Mouse (Mus musculus): ENCODE results near the gene Stap1.

Gene Stap1

DNA sequence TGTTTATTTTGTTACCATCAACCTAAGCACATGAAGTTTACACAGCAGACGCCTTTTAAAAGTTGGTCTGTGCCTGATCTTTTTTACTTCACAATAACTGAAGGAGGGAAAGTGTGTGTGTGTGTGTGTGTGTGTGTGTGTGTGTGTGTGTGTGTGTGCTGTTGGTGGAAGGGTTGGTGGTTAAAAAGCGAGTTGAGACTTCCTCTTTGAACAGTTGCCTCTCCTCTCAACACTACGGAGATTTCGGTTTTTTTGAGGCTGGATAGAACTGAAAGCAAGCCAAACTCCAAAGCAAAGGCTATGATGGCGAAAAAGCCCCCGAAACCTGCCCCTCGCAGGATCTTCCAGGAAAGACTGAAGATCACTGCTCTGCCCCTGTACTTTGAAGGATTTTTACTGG lies at the start of gene Stap1:
Gene Stap1 (plus strand): TSS at position 209 of the 400 bp plus-strand sequence.
- no peak for DNase-seq (ENCODE audit: low spot score)

DNA sequence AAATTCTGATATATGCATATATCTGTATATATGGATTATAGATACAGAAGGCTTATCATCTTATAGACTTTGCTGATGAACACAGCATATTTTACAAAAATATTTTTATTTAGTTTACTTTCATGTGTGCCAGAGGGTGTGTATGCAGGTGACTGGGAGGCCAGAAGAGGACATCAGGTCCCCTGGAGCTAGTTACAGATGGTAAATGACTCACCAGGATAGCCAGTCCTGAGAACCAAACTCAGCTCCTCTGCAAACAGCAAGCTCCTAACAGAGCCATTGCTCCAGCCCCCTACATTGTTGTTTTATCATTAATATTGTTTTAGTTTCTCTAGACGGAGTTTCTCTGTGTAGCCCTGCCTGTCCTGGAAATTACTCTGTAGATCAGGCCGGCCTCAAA lies 41.7 kb upstream of the Stap1 start:
- DNase-seq (ENCODE audit: low spot score) = no peak

DNA sequence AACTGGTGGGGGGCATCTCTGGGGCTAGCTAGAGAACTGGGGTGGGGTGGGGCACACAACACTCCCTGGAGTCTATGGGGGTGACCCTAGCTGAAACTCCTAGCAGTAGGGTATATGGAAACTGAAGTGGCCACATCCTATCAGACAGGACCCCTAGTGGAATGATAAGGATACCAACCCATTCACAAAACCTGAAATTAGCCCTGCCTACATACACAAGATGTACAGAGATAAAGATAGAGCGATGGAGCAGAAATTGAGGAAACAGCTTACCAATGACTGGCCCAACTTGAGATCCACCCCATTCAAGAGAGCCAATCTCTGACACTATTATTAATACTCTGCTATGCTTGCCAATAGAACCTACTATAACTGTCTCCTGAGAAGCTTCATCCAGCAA lies 8.0 kb upstream of the Stap1 start:
- DNase-seq (ENCODE audit: low spot score) = no peak

DNA sequence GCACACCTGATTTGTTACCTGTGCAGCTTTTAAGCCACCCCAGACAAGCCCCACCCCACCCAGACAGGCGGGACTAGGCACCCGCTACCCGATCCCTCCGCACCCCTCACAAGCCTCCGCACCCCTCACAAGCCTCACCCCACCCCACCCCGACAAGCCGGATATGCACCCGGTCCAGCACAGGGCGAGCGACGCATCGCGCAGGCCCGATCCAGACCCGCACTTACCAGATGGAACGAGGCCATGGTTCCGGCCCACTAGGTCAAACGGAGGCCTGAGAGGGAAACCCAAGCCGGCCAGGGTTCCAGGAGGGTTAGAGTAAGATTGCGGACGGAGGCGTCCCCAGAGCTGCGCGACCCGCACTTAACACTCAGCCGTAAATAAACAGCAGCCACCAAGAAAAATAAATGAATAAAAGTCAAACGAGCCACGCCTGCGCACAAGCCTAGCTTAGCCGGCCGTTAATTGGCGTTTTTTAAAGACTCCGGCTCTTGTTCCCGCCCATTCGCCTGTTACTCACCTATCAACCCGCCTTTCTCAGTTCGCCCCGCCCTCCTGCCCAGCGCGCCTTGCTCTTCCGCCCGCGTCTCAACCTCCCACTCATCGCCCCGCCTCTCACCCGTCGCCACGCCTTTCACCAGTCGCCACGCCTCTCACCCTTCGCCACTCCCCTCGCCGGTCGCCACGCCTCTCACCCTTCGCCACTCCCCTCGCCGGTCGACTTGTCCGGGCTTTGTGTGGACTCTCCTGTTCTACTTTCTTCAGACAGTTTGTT lies 6.3 kb upstream of the Stap1 start, which contains the start of gene Cenpc1:
Gene Cenpc1 (minus strand): TSS at position 483 of the 775 bp plus-strand sequence.
- DNase-seq (ENCODE audit: low spot score) = peak; percentile 92

DNA sequence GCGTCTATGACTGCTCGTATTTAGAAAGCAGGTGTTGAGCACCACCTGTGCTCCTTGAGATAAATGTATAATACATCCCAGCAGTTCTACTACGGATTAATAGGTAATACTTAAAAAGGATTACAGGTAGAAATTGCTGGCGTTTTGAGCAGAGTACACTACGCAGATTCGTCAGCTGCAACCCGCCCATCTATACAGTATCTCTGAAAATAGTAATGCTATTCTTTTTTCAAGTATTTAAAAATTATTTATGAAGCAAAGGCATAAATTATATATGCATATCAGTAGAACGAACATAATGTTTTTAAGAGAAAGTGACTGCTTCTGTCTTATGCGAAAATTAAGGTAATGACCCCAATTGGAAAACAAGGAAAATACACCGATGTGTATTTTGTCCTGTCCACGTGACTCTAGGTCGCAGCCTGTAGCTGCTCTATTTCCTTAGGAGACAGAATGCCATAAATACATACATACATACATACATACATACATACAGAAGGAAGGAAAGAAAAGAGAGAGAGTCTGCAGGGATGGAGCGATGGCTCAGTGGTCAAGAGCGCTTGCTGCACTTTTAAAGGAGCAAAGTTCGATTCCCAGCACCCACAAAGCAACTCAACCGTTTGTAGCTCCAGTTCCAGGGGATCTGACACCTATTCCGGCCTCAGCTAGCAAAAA lies 5.5 kb upstream of the Stap1 start:
- DNase-seq (ENCODE audit: low spot score) = no peak

DNA sequence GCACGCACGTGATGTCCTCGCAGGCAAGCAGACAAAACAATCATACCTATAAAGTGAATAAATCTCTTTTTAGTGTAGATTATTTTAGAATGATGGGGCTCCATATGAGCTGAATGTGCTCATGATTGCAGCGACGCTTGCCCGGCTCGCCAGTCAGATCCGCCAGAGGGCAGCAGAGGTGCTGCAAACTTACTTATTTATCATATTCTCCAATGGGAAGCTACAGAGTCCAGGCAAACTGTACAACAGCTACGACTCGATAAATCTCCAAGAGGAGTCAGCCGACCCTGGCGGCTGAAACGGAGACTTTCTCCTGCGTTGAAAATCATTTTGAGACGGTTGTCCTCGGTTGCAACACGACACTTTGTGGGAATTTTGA lies 5.0 kb upstream of the Stap1 start:
- peak; percentile 39 for DNase-seq (ENCODE audit: low spot score)

DNA sequence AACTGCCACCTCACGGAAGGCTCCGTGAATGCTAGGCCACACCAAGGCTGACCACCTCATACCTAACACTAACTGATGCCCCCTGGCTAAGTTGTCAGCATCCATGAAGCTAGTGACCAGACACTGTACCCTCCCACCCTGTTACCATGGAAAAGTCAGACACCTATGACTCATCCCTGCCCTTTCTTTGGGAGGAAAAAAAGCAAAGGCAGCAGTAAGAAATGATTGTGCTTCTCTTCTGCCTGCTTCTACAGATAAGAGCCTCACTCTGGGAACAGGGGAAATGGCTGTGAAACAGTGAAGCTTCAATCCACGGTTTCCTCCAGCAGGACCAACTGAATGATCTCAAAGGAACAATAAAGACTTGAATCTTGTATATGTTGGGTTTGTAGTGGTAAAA lies 3.1 kb upstream of the Stap1 start:
- no peak for DNase-seq (ENCODE audit: low spot score)

DNA sequence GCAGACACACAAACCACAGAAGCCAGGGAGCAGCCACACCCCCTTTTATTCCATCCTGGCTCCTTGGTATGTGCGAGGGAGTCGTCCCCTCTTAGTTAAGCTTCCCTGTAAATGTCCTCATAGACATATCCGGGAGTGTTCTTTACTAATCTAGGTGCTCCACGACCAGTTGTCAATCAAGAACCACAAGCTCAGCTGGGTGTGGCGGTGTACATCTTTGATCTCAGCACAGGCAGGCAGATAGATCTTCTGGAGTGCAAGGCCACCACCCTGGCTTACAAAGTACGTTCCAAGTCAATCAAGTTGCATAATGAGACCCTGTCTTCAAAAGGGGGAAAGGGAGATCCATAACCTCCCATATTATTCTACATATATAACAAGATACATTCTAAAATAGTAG lies 2.4 kb upstream of the Stap1 start:
- no peak for DNase-seq (ENCODE audit: low spot score)

DNA sequence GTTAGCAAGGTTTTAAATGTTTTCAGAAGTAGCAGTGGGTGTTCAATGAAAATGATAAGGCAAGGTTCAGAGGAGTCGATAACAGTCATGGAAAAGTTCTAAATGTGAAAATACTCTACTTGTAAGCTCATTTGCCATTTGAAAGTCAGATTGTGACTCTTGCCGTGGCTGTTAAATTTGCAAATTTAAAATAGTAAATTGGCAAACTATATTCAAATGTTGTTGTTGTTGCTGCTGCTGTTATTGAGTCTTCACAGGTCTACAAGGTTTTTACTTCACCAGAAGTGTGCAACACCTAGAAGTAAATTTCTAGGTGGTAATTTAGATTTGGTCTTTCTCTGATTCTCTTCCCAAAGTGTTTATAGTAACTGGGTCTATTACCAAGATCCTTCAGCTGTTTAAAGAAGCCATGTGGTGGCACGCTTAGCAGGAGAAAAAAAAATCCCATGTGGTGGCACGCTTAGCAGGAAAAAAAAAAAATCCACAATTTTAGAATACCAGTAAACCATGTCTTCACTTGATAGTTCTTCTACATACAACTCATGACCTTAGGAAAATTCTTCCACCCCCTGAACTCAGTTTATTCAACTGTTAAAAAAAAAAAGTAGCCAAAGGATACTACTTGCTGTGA lies 1.3 kb downstream of the Stap1 start:
- DNase-seq (ENCODE audit: low spot score) = no peak

DNA sequence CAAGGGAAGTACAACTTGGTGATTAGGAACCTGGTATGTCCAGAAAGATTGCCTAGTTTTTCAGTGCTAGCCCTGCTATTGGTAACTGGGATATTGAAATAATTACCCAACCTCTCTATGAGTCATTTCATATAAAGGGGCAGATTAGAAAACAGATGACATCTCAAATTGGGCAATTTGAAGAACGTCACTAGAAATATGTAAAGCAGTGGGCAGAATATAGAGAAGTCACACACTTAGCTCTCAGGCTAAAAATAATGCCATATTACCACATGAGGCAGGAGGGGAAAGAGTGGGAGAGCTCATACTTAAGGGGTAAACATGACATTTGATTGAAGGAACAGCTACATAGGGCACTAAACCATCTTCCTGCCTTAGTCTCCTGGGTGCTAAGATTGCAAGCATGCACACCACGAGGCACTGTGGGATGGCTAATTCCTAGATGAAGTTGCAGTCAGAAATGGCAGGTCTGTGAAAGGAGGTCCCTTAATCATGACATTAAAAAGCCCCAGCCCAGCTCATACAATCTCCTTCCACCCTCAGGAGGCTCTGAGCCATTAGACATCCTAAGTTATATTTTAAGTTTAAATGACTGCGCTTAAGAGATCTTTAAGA lies 7.3 kb downstream of the Stap1 start:
- DNase-seq (ENCODE audit: low spot score) = no peak

DNA sequence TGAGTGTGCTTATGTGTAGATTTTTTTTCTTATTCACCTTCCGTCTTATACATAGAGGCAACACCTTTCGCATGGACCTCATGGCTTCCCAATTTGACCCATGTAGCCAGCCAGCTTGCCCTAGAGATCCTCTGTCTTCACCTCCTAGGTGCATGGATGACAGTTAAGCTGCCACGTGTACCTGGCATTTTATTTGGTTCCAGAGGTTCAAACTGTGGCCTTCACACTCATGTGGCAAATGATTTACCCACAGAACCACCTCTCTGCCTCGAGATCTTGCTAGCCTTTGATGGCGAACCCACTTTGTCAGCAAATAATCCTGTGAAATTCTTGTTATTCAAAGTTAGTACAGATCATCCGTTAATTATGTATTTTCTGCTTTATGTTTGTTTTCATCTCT lies 12.4 kb downstream of the Stap1 start:
- no peak for DNase-seq (ENCODE audit: low spot score)

DNA sequence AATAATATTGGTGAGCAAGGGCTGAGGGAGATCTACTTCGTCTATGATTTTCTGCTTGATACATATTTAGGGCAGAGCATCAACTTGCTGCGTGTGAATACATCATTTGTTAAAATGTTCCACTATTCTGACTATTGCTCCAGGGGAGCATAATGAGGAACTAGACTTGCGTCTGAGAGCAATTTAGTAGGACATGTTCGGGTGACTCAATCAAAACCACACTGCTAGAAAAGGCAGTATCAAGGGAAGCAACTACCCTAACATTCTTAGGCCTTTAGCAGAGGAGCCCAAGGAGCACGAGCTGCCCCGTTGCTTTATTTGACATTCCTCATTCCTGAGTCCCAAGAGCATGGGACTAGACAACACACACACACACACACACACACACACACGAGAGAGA lies 13.4 kb downstream of the Stap1 start:
- no peak for DNase-seq (ENCODE audit: low spot score)

DNA sequence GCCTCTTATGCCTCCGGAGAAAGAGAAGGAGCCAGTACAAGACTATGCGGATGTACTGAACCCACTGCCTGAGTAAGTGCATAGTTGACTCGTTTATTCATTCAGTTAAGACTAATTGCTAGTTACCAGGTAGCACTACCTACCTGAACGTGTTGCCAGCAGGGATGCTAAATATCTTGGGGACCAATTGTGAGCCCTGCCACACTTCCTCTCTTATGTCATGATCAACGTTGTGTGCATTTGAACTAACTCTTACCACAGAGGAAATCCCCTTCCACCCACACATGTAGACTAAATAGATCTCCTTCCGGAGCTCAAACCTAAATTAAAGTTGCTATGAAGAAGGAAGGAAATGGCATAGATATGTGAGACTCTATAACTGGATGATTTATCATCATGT lies 15.2 kb downstream of the Stap1 start:
- no peak for DNase-seq (ENCODE audit: low spot score)

DNA sequence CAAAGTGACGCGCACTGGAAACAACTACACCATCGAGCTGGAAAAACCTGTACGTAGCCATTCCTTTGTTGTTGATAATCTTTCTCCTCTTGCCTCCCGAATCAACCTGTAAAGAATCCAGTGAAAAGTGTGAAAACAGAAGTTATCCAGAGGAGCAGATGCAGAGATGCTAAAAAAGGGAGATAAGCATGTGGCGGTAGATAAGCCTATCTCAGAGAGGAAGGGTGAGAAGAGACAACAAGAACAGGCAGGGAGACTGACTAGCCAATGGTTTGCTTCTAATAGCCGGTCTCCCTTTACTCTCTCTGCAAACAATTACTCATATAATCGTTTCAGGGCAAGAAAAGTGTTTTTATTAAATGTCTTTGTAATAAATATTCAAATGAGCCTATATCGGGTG lies 23.2 kb downstream of the Stap1 start:
- no peak for DNase-seq (ENCODE audit: low spot score)

DNA sequence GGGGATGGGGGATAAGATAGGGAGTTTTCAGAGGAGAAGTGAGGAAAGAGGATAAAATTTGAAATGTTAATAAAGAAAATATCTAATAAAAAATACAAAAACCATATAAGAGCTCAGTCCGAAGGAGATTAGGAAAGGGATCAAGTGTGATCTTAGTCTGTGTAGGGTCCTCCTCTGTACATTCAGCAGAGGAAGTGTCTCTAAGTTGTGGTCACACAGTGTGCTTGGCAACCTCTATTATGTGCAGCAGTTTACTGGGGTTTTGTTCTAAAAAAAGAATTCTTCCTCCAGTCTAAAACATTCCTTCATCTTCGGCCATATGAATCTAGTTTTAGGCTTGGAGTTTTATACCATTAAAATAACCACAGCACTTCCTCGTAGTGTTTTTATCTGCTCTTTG lies 27.4 kb downstream of the Stap1 start:
- no peak for DNase-seq (ENCODE audit: low spot score)

DNA sequence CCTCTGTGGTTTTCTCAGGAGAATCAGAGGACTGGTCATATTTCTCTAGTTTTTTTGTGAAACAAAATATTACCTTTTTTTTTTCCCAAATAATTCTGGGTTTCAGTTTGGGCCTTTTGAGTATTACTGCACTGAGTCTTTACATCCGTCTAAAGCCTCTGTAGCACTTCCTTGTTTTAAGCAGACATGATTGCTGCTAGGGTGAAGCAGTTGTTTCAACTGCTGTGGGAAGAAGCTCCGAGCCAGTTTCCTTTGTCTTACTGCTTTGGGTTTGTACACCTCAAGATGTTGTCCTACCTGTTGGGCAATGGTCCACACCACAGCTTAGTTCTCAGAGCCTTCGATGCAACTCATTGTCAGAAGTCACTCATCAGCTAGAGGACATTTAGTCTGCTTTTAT lies 29.1 kb downstream of the Stap1 start:
- no peak for DNase-seq (ENCODE audit: low spot score)

DNA sequence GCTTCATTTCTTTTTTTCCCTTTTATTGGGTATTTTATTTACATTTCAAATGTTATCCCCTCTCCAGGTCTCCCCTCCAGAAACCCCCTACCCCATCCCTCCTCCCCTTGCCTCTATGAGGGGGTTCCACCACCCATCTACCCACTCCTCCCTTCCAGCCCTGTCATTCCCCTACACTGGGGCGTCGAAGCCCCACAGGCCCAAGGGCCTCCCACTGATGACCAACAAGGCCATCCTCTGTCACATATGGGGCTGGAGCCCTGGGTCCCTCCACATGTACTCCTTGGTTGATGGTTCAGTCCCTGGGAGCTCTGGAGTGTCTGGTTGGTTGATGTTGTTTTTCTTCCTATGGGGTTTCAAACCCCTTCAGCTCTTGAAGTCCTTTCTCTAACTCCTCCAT lies 30.6 kb downstream of the Stap1 start:
- no peak for DNase-seq (ENCODE audit: low spot score)

DNA sequence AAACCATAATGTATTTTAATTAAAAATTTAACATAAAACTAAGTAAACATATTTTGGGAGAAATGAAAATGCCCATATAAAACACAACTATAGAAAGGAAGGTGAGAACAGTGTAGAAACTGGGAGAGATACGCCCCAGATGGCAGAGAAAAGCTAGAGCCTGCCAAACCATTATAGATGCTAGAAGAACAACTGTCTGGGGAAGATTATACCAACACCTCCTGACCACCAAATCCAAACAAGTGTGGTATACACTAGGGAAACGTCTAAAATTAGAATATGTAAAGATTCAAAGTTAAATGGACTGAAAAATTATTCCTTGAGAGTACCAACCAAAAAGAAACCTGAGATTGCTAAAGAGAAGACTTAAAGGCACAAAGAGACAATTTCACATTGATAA lies 35.1 kb downstream of the Stap1 start:
- DNase-seq (ENCODE audit: low spot score) = no peak

DNA sequence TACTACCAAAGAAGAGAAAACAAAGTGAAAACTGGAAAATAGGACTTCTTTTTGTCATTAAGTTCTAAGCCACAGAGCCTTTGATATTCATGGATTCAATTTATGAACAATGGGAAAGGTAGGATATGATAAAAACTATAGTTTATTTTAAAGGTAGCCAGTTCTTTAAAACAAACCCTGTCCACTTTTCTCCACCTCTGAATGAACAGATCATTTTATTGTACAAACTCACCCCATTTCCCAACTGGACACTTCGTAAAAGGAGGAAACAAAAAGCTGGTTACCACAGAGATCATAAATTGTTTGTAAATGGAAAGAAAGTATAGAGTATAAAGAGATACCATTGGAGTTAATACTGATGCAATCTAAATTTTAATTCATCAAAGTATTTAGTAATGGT lies 39.5 kb downstream of the Stap1 start:
- no peak for DNase-seq (ENCODE audit: low spot score)

DNA sequence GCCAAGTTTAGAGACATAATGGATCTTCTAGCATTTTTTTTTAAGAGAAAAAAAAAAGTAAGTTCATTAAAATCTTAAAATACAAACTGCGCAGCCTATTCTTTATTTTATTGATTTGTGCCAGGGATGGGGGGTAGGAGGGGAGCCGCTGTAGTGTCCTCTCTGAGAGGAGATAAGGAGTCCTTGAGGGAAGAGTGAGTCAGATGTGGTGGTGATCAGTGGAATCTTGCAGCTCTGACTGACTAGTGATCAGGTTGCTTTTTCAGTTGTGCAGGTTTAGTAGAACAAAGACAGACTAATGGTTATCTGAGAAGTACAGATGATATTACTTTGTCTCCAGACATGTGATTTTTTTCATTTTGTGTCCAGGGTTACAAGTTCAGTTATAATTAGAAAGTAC lies 41.5 kb downstream of the Stap1 start:
- DNase-seq (ENCODE audit: low spot score) = no peak

DNA sequence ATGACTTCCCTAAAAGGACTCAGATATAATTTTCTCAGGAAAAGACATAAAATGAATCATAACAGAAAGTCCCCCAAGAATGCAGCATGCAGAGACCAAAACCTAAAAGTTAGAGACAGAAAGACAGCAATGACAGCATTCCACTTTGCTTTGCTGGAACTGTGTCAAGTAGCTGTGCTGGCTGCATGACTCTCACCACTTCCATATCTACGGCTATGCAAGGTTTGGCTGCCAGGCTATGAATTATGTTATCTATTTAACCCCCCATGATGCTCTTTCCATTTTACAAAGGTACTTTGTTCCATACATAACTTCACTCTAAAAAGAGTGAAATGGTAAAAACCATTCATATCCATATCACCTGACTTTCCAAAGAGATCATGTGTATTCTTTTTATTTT lies 42.5 kb downstream of the Stap1 start:
- DNase-seq (ENCODE audit: low spot score) = no peak

DNA sequence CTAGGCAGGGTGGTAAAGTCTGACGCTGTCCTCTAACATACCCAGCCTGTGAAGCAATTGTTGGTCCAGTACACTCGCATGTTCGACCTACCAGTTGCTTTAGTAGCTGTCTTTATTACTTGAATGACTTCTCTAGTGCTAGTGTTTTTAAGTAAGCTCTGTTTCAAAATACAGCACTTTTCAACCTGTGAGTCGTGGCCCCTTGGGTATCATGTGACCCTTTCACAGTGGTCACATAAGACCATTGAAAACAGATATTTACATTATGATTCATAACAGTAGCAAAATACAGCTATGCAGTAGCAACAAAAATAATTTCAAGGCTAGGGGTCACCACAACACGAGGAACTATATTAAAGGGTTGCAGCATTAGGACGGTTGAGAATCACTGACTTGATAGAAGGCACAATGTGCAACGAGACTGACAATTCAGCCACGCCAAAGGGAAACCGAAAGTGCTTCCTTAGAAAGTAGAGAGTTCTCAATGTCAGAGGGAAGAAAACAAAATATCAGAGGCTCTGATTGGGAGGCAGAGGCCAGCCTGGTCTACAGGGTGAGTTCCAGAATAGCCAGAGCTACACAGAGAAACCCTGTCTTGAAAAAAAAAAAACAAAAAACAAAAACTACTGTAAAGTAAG lies 47.0 kb downstream of the Stap1 start:
- DNase-seq (ENCODE audit: low spot score) = no peak

DNA sequence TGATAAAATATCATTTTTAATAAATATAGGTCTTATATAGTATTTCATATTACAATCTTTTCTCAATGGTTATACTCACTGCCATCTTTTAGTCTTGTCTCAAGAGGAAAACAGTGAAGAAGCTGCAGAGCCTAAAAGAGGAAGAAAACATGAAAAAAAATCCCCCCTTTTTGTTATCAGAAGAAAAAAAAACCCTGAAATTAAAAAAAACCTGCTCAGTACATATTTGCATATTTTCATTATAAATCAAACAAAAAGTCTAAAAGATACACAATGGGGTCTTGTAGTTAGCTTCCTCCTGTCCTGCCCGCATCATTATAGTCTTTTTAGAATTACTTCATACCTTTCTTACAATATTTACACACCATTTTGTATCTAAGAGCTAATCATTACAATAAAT lies 57.2 kb downstream of the Stap1 start:
- DNase-seq (ENCODE audit: low spot score) = no peak
